Mouse (Mus musculus) E14TG2a.4 (cell line): ENCODE measurements around the gene Ubap2l.

Experiments used
- CTCF ChIP-seq: conservative IDR thresholded peaks from 2 replicates; pipeline ENCODE4 v1.5.1; 2014; ENCODE audit warnings: low read length
- NANOG ChIP-seq: IDR thresholded peaks from 2 replicates; pipeline ENCODE4 v1.6.1; 2014; ENCODE audit warnings: borderline replicate concordance, low read length, mixed read lengths

GRCm38 (mm10) chr3:90101673-90102072, 49.2 kb upstream of the Ubap2l start:
- TF ChIP-seq CTCF (no peak), NANOG (no peak)
